Mouse (Mus musculus) kidney, adult 18-20 months (tissue): ENCODE measurements around the gene Slc26a11.
"Not testable (repeated sequence)": the region's sequence is repeated elsewhere in the genome, so short reads cannot be mapped to it uniquely, and the experiment has no call there.

ENCODE experiments used
- DNase-seq: peaks from one replicate; pipeline ENCODE4 v3.0.0; 2021

The Slc26a11 gene

GRCm38 (mm10) chr11:119362769-119363533 lies 7.6 kb downstream of the Slc26a11 start:
- DNase-seq = no peak

GRCm38 (mm10) chr11:119363534-119364145 lies 8.3 kb downstream of the Slc26a11 start:
- peak; percentile 75 for DNase-seq

GRCm38 (mm10) chr11:119375425-119375824 lies 20.1 kb downstream of the Slc26a11 start:
- DNase-seq = no peak

GRCm38 (mm10) chr11:119377326-119377725 lies 22.0 kb downstream of the Slc26a11 start:
- DNase-seq = no peak

GRCm38 (mm10) chr11:119378551-119378950 lies 23.2 kb downstream of the Slc26a11 start:
- DNase-seq = no peak

GRCm38 (mm10) chr11:119381631-119382337 lies 26.4 kb downstream of the Slc26a11 start:
- no peak for DNase-seq

GRCm38 (mm10) chr11:119382338-119382850 lies 27.0 kb downstream of the Slc26a11 start:
- no peak for DNase-seq

- no peak for DNase-seq
Measured at GRCm38 (mm10) chr11:119384904-119385303, 29.5 kb downstream of the Slc26a11 start.

GRCm38 (mm10) chr11:119386306-119386705 lies 30.9 kb downstream of the Slc26a11 start:
- no peak for DNase-seq

- DNase-seq = not testable (repeated sequence)
Measured at GRCm38 (mm10) chr11:119387273-119387672, 31.9 kb downstream of the Slc26a11 start.

- peak; percentile 89 for DNase-seq
Measured at GRCm38 (mm10) chr11:119389851-119390270, 34.5 kb downstream of the Slc26a11 start.

- peak; percentile 85 for DNase-seq
Measured at GRCm38 (mm10) chr11:119390271-119391231, 35.2 kb downstream of the Slc26a11 start.

- DNase-seq = peak; percentile 7
Measured at GRCm38 (mm10) chr11:119391386-119392000, 36.1 kb downstream of the Slc26a11 start.

GRCm38 (mm10) chr11:119392001-119392614 lies 36.8 kb downstream of the Slc26a11 start:
- peak; percentile 84 for DNase-seq

- DNase-seq = peak; percentile 78
Measured at GRCm38 (mm10) chr11:119392800-119393482, 37.6 kb downstream of the Slc26a11 start, which contains the start of gene Rnf213. Gene Rnf213, plus strand, starts transcription at chr11:119393100.

- no peak for DNase-seq
Measured at GRCm38 (mm10) chr11:119393483-119393804, 38.1 kb downstream of the Slc26a11 start.

GRCm38 (mm10) chr11:119394210-119394609 lies 38.9 kb downstream of the Slc26a11 start:
- DNase-seq = no peak

GRCm38 (mm10) chr11:119395394-119395793 lies 40.0 kb downstream of the Slc26a11 start:
- DNase-seq = no peak

GRCm38 (mm10) chr11:119395931-119396330 lies 40.6 kb downstream of the Slc26a11 start:
- DNase-seq = no peak

GRCm38 (mm10) chr11:119396461-119396860 lies 41.1 kb downstream of the Slc26a11 start:
- DNase-seq = no peak
